Mouse (Mus musculus) testis, adult 2 months (tissue): Measurements from ENCODE around the gene Rhoq.

Source experiments
- CTCF ChIP-seq: fragments of 200-500 bp; IDR thresholded peaks from 2 replicates; pipeline ENCODE4 v1.5.1; 2012; ENCODE audit warnings: low read depth, mild to moderate bottlenecking, inconsistent platforms, low read length, moderate library complexity; ENCODE audit not compliant: control insufficient read depth, insufficient read depth, insufficient replicate concordance
- POLR2A ChIP-seq: fragments of 200-500 bp; IDR thresholded peaks from 2 replicates; pipeline ENCODE4 v1.6.1; 2012; ENCODE audit warnings: low read depth, mild to moderate bottlenecking, inconsistent platforms, low read length, moderate library complexity; ENCODE audit not compliant: control insufficient read depth

DNA sequence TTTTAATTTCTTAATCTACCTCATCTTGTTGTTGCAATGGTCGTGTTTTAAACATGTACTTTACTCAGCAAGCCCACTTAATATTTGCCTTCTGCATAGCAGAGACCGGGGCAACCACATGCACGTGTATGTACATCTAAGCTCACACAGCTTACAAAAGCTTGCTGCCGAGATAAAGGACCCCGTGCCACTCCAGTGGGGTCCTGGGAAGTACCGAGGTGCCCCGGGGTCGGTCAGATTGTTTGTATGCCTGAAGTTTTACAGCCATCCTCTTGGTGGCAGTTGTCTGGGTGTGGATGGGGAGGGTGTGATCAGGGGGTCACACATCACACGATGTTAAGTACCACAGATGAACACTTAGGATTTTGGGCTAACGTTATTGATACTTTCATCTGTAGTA lies 3.2 kb downstream of the Rhoq start:
- no peak for TF ChIP-seq CTCF
- no peak for TF ChIP-seq POLR2A
